Mouse (Mus musculus) heart, adult 2 months (tissue): Measurements from ENCODE around the gene Nfkbil1.

Source experiments
- CTCF ChIP-seq: fragments of 200-600 bp; IDR thresholded peaks from 2 replicates; pipeline ENCODE4 v1.8.1; 2022; ENCODE audit warnings: antibody characterized with exemption, mild to moderate bottlenecking, moderate library complexity
- POLR2A ChIP-seq: fragments of 200-500 bp; IDR thresholded peaks from 2 replicates; pipeline ENCODE4 v1.6.1; 2011; ENCODE audit warnings: mild to moderate bottlenecking, low read depth, low read length, control low read depth; ENCODE audit not compliant: insufficient read depth

DNA sequence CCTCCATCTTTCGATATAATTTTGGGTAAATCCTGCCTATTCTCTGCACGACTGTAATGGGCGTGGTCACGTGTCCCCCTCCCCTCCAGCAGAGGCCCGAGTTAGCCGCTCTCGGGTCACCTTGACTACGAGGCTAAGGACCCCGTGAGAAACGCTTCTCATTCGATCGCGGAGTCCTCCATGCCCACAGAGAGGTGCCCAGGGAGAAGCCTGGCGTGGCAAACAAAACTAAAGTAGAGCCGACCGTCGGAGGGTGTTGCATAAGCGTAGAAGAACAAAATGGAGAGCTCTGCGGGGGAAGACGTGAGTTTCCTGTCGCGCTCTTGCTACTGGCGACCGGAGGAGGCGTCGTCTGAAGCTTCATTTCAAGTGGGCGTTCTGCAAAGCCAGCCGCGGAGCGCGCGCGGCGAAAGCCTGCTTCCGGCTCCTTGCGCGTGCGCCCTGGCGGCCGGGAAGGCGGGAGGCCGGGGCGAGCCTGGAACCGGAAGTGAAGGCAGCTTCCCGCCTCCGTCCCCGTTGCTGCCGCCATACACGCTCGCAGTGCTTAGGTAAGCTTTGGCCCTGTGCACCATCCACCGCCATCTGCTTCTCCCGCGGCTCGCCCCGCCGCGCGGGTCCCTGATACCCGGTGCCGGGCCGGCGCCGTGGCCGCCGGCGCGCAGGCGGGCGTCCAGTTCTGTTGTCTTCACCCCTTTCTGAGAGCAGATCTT is 5.9 kb upstream of the Nfkbil1 start, which contains the start of gene Ddx39b:
- TF ChIP-seq CTCF (peak; percentile 36), POLR2A (peak; percentile 90)
